Mouse (Mus musculus): ENCODE data around the gene Ocel1.
"Not testable (repeated sequence)": the region's sequence is repeated elsewhere in the genome, so short reads cannot be mapped to it uniquely, and the experiment has no call there.

Gene Ocel1

DNA sequence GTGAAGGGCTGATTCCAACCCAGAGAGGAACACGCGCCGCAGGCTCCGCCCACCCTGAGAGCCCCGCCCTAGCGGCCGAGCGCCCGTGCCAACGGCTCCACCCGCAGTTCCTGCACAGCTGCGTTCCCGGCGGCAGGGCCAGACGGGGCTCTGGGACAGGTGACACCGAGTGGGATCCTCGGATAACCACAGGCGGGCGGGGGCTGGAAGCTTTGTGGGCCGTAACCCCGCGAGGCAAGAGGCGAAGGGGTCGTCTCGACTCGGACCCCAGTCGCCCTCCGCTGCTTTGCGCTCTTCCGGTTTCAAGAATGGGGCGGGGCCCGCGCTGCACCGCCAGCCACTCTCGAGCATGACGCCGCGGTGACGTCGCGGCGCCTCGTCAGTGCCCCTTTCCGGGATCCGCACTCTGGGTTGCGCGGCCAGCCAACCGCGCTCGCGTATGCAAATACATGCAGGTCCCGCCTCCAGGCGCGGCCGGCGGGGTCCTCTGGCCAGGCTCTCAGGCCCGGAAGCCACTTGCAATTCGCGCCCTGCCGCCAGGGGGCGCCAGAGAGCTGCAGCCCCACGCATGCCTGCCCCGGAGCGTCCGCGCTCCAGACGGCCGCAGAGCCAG is at the start of gene Ocel1:
Gene Ocel1 (plus strand): TSS at position 63 of the 613 bp plus-strand sequence.
- peak; percentile 97 for DNase-seq (ENCODE audit: low spot score)

DNA sequence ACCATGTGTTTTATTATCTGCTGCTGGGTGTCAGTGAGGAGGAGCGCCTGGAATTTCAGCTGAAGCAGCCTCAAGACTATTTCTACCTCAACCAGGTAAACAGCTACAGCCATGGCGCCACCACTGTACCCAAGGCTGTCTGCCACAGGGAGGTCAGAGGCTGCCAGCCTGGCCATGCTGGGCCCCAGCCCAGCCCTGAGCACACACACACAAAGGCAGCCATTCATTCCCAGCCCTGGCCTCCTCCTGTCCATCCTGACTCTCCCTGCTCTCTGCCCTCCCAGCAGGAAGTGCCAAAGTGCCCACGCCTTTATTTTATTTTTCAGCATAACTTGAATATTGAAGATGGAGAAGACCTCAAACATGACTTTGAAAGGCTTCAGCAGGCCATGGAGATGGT is 48.2 kb upstream of the Ocel1 start:
- no peak for DNase-seq (ENCODE audit: low spot score)

DNA sequence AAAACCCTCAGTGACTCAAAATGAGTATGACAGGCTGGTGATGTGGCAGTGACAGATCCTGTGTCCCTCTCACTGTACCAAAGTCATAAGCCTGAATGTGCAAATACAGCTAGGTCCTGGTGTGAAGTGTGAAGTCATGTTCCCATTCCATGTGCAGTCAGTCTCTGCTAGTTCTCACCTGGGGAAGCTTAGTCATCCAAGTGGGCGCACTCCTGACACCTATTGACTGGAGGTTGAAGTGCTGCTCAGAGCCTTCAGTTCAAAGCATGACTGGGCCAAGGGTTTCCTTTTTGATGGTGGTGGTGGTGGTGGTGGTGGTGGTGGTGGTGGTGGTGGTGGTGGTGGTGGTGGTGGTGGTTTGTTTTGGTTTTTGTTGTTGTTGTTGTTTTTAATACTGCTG is 46.2 kb upstream of the Ocel1 start:
- DNase-seq (ENCODE audit: low spot score): no peak

DNA sequence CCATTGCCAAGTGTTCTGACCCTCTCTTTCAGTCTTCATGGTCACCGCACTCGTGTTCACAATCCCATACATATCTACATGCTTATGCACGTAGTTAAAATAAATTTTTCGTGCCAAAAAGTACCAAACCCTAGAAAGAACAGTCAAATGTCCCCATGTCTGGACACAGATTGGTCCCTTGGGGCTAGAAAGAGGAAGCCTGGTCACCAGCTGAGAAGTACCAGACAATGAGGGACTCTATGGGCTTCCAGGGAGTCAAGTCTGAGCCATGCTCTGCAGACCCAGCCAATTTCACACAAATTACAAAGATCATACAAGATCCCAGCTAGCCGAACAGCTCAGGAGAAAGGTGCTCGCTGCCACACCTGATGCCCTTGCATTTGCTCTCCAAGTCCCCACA is 33.3 kb upstream of the Ocel1 start:
- DNase-seq (ENCODE audit: low spot score): not testable (repeated sequence)

- DNase-seq (ENCODE audit: low spot score): no peak
Measured at GRCm38 (mm10) chr8:71340625-71341024, 30.5 kb upstream of the Ocel1 start.

DNA sequence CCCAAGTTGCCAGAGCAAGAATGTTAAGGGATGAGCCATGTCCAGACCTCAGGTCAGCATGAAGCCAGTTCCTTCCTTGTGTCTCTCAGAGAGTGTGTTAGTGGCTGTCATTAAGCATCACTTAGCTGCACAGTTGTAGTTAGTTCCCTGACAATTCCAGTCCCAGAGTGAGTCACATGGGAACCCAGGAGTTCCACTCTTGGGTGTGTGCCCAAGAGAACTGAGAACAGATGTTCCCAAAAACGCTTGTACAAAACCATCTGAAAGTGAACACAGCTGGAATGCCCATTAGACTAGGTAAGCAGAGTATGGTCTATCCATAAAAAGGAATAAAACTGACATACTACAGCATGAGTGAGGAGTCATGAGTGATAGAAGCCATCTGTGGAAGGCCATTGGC is 24.5 kb upstream of the Ocel1 start:
- no peak for DNase-seq (ENCODE audit: low spot score)

DNA sequence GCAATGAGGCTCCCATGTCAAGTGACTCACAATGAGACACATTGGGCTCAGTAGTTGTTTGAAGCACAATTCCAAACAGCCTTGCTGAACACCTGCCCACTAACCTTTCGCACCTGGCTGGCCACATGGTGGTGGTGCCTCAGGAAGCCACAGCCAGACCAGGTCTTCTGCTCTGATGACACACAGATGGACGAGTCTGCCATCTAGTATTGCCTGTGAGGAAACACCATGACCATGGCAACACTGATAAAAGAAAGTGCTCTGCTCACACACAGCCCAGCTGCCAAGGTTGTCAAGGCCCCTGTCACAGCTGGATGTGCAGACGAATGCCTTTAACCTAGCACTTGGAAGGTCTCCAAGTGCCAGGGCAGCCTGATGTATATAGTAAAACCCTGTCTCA is 20.0 kb upstream of the Ocel1 start:
- DNase-seq (ENCODE audit: low spot score): no peak

DNA sequence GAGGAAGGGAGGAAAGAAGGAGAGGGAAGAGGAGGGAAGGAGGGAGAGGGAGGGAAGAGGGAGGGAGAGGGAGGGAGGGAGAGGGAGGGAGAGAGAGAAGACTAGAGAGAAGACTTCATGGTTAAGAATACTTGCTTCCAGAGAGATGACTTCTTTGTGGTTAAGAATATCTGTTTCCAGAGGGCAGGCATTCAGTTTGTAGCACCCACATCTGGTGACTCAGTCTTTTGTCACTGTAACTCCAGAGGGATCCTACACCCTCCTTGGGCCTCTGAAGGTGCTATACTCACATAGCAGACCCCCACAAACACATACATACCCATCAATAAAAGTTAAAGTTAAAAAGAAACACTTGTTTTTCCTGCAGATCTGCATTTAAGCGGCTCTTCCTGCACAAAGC is 19.6 kb upstream of the Ocel1 start:
- DNase-seq (ENCODE audit: low spot score): no peak

GRCm38 (mm10) chr8:71358026-71358425 is 13.1 kb upstream of the Ocel1 start:
- DNase-seq (ENCODE audit: low spot score): no peak

DNA sequence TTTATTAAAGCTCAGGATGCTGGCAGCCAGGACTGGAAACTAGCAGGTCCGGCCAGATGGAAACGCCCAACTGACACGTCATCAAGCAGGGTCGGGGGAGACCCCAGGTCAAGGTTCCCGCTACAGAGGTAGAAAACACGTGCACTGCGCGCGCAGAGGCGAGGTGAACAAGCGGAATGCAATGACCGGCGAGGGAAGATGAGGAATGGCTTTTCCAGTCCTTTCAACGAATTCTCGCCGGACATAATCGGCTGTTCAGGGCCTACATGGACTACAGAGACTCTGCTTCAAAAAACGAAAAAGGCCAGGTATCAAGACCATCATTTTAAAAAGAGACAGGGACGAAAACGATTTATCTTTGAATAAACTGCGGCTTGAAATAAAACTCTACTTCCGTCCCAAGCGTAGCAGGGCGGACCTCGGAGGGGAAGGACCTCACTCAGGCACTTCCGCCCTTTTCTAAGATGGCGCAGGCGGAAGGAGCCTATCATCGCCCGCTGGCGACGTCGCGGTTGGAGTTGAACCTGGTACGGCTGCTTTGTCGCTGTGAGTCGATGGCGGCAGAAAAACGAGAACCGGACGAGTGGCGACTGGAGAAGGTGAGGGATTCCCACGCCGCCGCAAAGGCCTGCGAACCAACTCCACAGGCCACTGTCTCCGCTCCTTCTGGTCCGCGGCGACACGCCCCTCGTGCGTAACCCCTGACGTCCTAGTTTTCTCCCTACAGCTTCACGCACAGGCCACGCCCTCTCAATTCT is 4.1 kb upstream of the Ocel1 start, which contains the start of gene Use1:
Gene Use1 (plus strand): TSS at position 78 of the 758 bp plus-strand sequence.
- peak; percentile 70 for DNase-seq (ENCODE audit: low spot score)

DNA sequence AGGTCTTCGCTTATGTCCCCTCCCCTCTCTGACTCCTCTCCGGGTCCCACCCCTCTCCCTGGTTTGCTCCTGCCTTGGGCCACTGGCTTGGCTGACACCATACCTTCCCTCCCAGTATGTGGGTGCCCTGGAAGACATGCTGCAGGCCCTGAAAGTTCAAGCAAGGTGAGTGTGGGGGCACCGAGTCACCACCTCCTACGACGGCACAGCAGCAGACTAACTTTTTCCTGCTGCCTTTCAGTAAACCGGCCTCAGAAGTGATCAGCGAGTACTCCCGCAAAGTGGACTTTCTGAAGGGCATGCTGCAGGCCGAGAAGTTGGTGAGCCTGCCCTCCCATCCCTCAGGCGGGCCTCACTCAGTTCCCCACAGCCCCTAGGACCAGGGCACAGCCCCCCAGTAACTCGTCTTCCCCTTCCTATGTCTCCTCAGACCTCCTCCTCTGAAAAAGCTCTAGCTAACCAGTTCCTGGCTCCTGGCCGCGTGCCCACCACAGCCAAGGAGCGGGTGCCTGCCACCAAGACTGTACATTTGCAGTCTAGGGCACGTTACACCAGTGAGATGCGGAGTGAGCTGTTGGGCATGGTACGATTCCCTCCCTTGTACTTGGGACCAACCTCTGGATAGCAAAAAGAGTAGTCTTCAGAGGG is 3.4 kb upstream of the Ocel1 start:
- DNase-seq (ENCODE audit: low spot score): peak; percentile 92

DNA sequence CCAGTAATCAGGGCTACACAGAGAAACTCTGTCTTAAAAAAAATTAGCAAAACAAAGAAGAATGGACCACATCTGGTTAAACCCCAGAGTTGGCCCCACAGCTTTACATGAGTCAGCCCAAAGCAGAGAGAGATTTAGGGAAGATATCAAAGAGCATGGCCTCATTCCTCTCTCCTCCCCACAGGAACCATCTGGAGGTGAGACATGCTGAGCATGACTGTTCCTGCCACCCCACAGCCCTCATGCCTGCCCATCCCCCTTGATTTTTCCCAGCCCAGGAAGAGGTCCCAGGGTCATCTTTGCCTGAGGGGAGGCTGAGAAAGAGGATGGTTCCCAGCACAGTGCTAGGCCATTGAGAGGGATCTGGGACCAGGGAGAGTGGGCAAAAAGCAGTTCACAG is 2.7 kb upstream of the Ocel1 start:
- DNase-seq (ENCODE audit: low spot score): no peak

DNA sequence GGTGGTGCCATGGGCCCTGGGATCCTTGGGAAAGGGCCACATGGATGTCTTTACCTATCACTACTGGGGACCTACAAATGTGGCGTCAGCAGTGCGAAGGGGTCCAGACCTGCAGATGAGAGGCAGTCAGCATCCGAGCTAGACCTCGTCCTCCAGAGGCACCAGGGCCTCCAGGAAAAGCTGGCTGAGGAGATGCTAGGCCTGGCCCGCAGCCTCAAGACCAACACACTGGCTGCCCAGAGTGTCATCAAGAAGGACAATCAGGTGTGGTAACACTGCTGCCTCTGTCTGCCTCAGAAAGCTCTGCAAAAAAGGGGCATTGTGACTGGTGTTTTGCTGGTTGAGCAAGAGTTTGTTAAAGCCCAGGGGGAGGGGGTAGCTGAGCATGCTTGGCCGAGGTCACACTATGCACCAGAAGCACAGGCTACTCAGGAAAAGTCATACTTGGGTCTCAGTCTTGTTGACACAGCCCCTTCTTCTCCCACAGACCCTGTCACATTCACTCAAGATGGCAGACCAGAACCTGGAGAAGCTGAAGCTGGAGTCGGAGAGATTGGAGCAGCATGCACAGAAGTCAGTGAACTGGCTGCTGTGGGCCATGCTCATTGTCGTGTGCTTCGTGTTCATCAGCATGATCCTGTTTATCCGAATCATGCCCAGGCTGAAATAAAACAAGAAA is 1.9 kb upstream of the Ocel1 start:
- DNase-seq (ENCODE audit: low spot score): no peak

DNA sequence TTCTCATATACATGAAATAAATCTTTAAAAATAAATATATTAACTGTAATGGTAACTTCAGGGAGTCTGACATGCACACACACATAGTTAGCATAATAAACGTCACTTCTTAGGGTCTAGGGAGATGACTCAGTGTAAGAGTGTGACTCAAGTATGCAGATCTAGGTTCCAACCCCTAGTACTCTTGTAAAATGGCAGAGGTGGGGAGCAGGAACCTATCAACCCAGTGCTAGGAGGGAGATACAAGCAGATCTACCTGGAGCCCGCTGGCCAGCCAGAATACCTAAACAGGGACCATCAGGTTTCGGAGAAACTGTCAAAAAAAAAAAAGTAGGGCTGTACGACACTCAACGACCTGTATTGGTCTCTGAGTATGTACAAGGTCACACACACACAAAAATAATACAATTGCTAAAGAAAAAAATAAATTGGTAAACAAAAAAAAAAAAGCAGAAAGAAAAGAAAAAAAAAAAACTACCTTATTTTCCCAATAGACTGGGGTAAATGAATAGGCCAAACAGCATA is 325 bp upstream of the Ocel1 start:
- no peak for DNase-seq (ENCODE audit: low spot score)

- no peak for DNase-seq (ENCODE audit: low spot score)
Measured at GRCm38 (mm10) chr8:71372427-71372826, 1.3 kb downstream of the Ocel1 start.

GRCm38 (mm10) chr8:71373000-71373399 is 1.9 kb downstream of the Ocel1 start:
- no peak for DNase-seq (ENCODE audit: low spot score)

DNA sequence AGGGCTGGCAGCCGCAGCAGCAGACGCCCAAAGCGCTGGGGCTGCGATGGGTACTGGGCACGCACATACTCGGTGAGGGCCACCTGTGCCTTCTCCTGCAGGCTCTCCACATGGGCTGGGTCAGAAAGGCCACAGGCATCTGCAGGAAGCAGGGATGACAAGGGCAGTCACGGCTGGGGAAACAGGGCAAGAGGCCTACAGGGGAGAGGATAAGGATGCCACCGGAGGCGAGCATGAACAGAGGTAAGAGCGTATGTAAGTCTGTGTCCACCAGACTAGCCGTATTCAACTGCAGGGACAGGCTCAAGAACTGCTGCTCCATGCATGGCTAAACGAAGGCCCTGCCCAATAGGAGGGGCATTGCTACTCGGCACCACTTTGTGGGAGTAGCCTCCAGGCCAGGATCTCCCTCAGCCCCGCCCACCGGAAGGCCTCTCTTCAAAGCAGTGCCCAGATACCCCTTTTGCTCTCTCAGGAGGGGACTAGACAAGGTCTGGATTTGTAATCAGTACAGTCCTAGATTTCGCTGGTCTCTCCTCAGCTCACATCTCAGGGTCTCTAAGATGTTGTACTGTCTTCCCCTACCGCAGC is 3.6 kb downstream of the Ocel1 start:
- no peak for DNase-seq (ENCODE audit: low spot score)

DNA sequence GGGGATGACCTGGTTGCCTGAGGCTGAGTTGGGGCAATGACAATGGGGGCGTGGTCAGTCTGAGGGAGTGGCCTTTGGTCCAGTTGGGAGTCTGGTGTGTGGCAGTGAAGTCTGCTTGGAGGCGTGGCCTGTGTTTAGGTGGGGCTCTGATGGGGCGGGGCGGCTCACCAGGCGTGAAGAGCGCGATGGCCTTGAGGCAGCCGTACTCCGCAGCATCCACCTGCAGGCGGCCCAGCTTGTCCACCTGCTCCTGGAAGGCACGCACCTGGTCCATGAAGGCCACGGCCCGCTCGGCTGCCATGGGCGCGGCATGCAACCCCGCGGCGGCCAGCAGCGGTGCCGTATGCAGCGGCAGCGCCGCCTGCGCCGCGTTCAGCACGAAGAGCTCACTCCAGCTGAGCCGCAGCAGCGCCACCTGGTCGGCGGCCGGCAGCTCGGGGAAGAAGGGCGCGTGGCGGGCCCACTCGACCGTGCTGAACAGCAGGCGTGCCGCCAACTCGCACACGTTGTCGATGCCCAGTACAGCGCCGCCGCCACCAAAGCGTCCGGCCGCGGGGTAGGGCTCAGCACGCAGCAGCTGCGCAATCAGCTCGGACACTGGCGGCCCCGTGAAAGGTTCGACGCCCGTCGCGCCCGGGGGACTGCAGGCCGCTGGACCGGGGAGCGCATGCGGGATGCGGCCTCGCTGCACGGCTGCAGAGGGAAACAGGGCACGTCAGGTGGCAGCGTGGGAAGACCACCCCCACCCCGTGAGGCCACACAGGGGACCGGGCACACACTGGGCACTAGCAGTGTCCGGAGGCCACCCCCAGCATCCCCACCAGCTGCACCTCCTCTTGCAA is 4.7 kb downstream of the Ocel1 start:
- peak; percentile 38 for DNase-seq (ENCODE audit: low spot score)

DNA sequence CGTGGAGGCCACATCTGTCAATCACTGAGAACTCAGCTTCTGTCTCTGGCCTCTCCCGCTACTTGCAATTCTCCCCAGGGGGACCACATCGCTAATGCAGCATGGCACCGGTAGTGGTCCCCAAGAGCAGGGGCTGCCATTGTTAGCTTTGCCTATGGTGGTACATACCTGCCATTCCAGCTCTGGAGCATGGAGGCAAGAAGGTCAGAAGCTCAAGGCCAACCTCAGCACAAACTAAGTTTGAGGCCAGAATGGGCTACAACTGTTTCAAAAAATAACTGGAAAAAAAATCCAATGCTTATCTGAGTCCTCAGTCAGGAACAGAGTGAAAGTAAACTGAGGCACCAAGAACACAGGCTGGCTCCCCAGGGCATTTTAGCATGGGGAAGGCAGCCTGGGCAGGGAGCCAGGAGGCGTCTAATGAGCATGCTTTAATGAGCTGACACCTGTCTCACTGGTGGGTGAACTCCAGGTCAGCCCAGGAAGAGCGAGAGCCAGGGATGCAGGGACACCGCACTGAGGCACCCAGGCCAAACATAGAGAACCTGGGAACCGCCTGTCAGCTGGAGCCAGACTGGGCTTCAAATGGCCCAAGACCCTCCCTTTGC is 5.4 kb downstream of the Ocel1 start:
- no peak for DNase-seq (ENCODE audit: low spot score)

GRCm38 (mm10) chr8:71379008-71379407 is 7.9 kb downstream of the Ocel1 start:
- DNase-seq (ENCODE audit: low spot score): no peak

Measured in ovary, adult 18-20 months (tissue).